ENCODE assay signal across 10 mouse cellular contexts in genomic region chr14:110754484-110755307, GRCm38 (mm10). TPM values are rescaled to one million over a fixed set of nuclear protein-coding genes. Genes with fewer than 3 reads are reported as not detected.
DNase-seq lines count a peak whose midpoint lies in the region; TF ChIP-seq lines count a peak whose summit lies in the region.
"Had no signal": no experiment of that assay in that cellular context is flagged by ENCODE, and none has a peak within 500 bp of the region (broad histone marks: within the 10 kb centered on the region; RNA-seq: fewer than 3 reads in every experiment).

Gene Slitrk6, minus strand, starts transcription at chr14:110755149.

- intact Hi-C loops in heart, adult 2 months (cut with DNase I): no loop called here
- intact Hi-C loops in heart, postnatal 36 days (cut with DNase I): no loop called here
- intact Hi-C loops in left cerebral cortex, postnatal 36 days (cut with DNase I): no loop called here

- no peak for DNase-seq in heart, adult 2 months
- no peak for DNase-seq in heart, postnatal 36 days
- DNase-seq in embryo, embryonic 11 days: peak; percentile 65
- DNase-seq in hindlimb bud, embryonic 11.5 days (ENCODE audit: extremely low spot score, low read depth, low spot score): peak; percentile 44
- DNase-seq in lung, postnatal 10 days: peak; percentile 40
- peak; percentile 21 for DNase-seq in telencephalon, adult 2 months (ENCODE audit: low read depth, low spot score)
- DNase-seq in adrenal gland, postnatal 36 days: no peak
- DNase-seq in left cerebral cortex, postnatal 36 days (ENCODE audit: low spot score in 2 of 2): no peak

- H3K36me3 ChIP-seq in heart, adult 2 months (ENCODE audit: control insufficient read depth, insufficient read depth, low read length): no peaks in the 10 kb centered on the region

- H3K4me3 ChIP-seq in heart, adult 2 months: no peak within 1 kb of the TSS; the same call in 1 of the 2 replicates
- H3K4me3 ChIP-seq: erythroblast, embryonic 14.5 days had no signal

- TF ChIP-seq POLR2A in heart, adult 2 months (IDR thresholded peaks at IDR 0.05; ENCODE audit: insufficient read depth, low read depth, low read length): no peak

- no peaks in the 10 kb centered on the region for H3K27me3 ChIP-seq in heart, adult 2 months (ENCODE audit: control insufficient read depth, insufficient read depth, low read length)
- H3K27me3 ChIP-seq: CH12.LX had no signal

- no peak within 1 kb of the TSS for H3K27ac ChIP-seq in heart, adult 2 months

- TF ChIP-seq CTCF in heart, adult 2 months (IDR thresholded peaks at IDR 0.05): peak; percentile 55

- no peaks in the 10 kb centered on the region for H3K79me2 ChIP-seq in heart, adult 2 months (replicated peaks; ENCODE audit: control insufficient read depth, insufficient read depth, low read length)

- no peak within 1 kb of the TSS; the same call in 1 of the 2 replicates for H3K9ac ChIP-seq in heart, adult 2 months (ENCODE audit: low read depth, low read length)

- 49% methylated on average over 11 of the region's 11 CpGs for WGBS in heart, adult 2 months

- H3K4me1 ChIP-seq in heart, adult 2 months (ENCODE audit: control insufficient read depth, insufficient read depth, low read length): no peaks in the 10 kb centered on the region

- TF ChIP-seq EP300 in heart, adult 2 months (IDR thresholded peaks at IDR 0.05; ENCODE audit: insufficient read depth, low read depth, low read length): no peak

RNA-seq across cellular contexts. Expression of gene Slitrk6, which starts in this region (rescaled TPM):
- under 1 TPM; 0.32 to 0.47 TPM for total RNA-seq in heart, adult 2 months (2021)
- polyA plus RNA-seq in heart, adult 2 months (2012; rRNA removed): 0.53 and 1.1 TPM in 2 replicates
- 1 to 10 TPM in 1 of 2 experiments, under 1 TPM in 1; 0.69 to 1.2 TPM for total RNA-seq in heart, postnatal 36 days (2021)
- under 1 TPM; 0.30 to 0.70 TPM for total RNA-seq in adrenal gland, postnatal 36 days (2021)
- under 1 TPM; 0.32 to 0.97 TPM for total RNA-seq in left cerebral cortex, postnatal 36 days (2021)
- total RNA-seq: CH12.LX had no signal
- polyA plus RNA-seq: erythroblast, embryonic 14.5 days had no signal

Comparison
In these comparisons a context has a peak if more than half of its experiments do, and no peak if none do; other contexts are left out.
1. DNase-seq: peak in embryo, embryonic 11 days (single experiment), hindlimb bud, embryonic 11.5 days (single experiment), lung, postnatal 10 days (single experiment) and telencephalon, adult 2 months (single experiment); none in heart, adult 2 months (0 of 2), heart, postnatal 36 days (0 of 2), adrenal gland, postnatal 36 days (0 of 2) and left cerebral cortex, postnatal 36 days (0 of 2).